Mouse (Mus musculus): Measurements from ENCODE around the gene Pnma1. TPM values are rescaled to one million over a fixed set of nuclear protein-coding genes. Genes with fewer than 3 reads are reported as not detected.

The Pnma1 gene
- polyA plus RNA-seq, 1 experiment from 2014 or later = 4.1 TPM

GRCm38 (mm10) chr12:84190151-84190820 is 42.0 kb upstream of the Pnma1 start:
- Histone ChIP-seq H3K9me3 (replicated peaks; ENCODE audit: control insufficient read depth, low read length) (no peaks in the 10 kb centered on the region; the same call in 1 of the 2 replicates), H3K27me3 (replicated peaks; ENCODE audit: control insufficient read depth, insufficient read depth, low read length) (no peaks in the 10 kb centered on the region), H3K4me3 (ENCODE audit: low read depth, low read length) (no peak overlapping the region), H3K4me2 (ENCODE audit: low read length) (peak overlapping the region; percentile 95; the same call in 1 of the 2 replicates), H3K27ac (ENCODE audit: low read depth, low read length) (no peak overlapping the region), H3K36me3 (ENCODE audit: control insufficient read depth, insufficient read depth, low read length) (no peaks in the 10 kb centered on the region), H3K9ac (ENCODE audit: low read length) (no peak overlapping the region), H3K4me1 (ENCODE audit: control insufficient read depth, insufficient read depth, low read length) (peaks cover 53% of the 10 kb centered on the region)
- WGBS = 64% methylated on average over 15 of the region's 15 CpGs
- DNase-seq (ENCODE audit: low spot score) (no peak), ATAC-seq (no peak)

- DNase-seq (ENCODE audit: low spot score) = no peak
- H3K9ac ChIP-seq (ENCODE audit: low read length) = 0 out of 2 replicates have a peak overlapping the region, but pooled peaks have one; percentile 32
These were observed 40.7 kb upstream of the Pnma1 start for GRCm38 (mm10) chr12:84188881-84189444.

GRCm38 (mm10) chr12:84187752-84188601 is 39.7 kb upstream of the Pnma1 start:
- peaks cover 60% of the 10 kb centered on the region for H3K4me1 ChIP-seq (ENCODE audit: control insufficient read depth, insufficient read depth, low read length)
- peak; percentile 8; the same call in 1 of the 2 replicates for ATAC-seq

More at GRCm38 (mm10) chr12:84188881-84189444, 40.7 kb upstream of the Pnma1 start:
- H3K27me3 ChIP-seq (replicated peaks; ENCODE audit: control insufficient read depth, insufficient read depth, low read length) = no peaks in the 10 kb centered on the region
- ATAC-seq = no peak
- no peaks in the 10 kb centered on the region; the same call in 1 of the 2 replicates for H3K9me3 ChIP-seq (replicated peaks; ENCODE audit: control insufficient read depth, low read length)
- no peaks in the 10 kb centered on the region for H3K36me3 ChIP-seq (ENCODE audit: control insufficient read depth, insufficient read depth, low read length)
- peaks cover 60% of the 10 kb centered on the region for H3K4me1 ChIP-seq (ENCODE audit: control insufficient read depth, insufficient read depth, low read length)
- no peak overlapping the region for H3K4me2 ChIP-seq (ENCODE audit: low read length)
- 70% methylated on average over 14 of the region's 14 CpGs for WGBS
- no peak overlapping the region for H3K4me3 ChIP-seq (ENCODE audit: low read depth, low read length)
- H3K27ac ChIP-seq (ENCODE audit: low read depth, low read length) = no peak overlapping the region; the same call in 1 of the 2 replicates

GRCm38 (mm10) chr12:84186950-84187349 is 38.7 kb upstream of the Pnma1 start:
- DNase-seq (ENCODE audit: low spot score) (peak; percentile 78), ATAC-seq (peak; percentile 45)
- no peaks in the 10 kb centered on the region; the same call in 1 of the 2 replicates for H3K9me3 ChIP-seq (replicated peaks; ENCODE audit: control insufficient read depth, low read length)
- no peak overlapping the region for H3K4me2 ChIP-seq (ENCODE audit: low read length)
- H3K27ac ChIP-seq (ENCODE audit: low read depth, low read length) = peak overlapping the region; percentile 58
- H3K36me3 ChIP-seq (ENCODE audit: control insufficient read depth, insufficient read depth, low read length) = no peaks in the 10 kb centered on the region
- H3K4me1 ChIP-seq (ENCODE audit: control insufficient read depth, insufficient read depth, low read length) = peaks cover 57% of the 10 kb centered on the region
- H3K27me3 ChIP-seq (replicated peaks; ENCODE audit: control insufficient read depth, insufficient read depth, low read length) = no peaks in the 10 kb centered on the region
- H3K4me3 ChIP-seq (ENCODE audit: low read depth, low read length) = no peak overlapping the region
- no peak overlapping the region for H3K9ac ChIP-seq (ENCODE audit: low read length)
- WGBS = 32% methylated on average over 5 of the region's 5 CpGs

More at GRCm38 (mm10) chr12:84187752-84188601, 39.7 kb upstream of the Pnma1 start:
- no peak overlapping the region for H3K4me2 ChIP-seq (ENCODE audit: low read length)
- WGBS = 70% methylated on average over 15 of the region's 15 CpGs
- H3K36me3 ChIP-seq (ENCODE audit: control insufficient read depth, insufficient read depth, low read length) = no peaks in the 10 kb centered on the region
- DNase-seq (ENCODE audit: low spot score) = peak; percentile 52
- H3K27me3 ChIP-seq (replicated peaks; ENCODE audit: control insufficient read depth, insufficient read depth, low read length) = no peaks in the 10 kb centered on the region
- peak overlapping the region; percentile 58 for H3K27ac ChIP-seq (ENCODE audit: low read depth, low read length)
- no peak overlapping the region for H3K4me3 ChIP-seq (ENCODE audit: low read depth, low read length)
- no peaks in the 10 kb centered on the region; the same call in 1 of the 2 replicates for H3K9me3 ChIP-seq (replicated peaks; ENCODE audit: control insufficient read depth, low read length)
- H3K9ac ChIP-seq (ENCODE audit: low read length) = no peak overlapping the region; the same call in 1 of the 2 replicates

- no peak overlapping the region for H3K9ac ChIP-seq (ENCODE audit: low read length)
- ATAC-seq (no peak), DNase-seq (ENCODE audit: low spot score) (peak; percentile 64)
- no peaks in the 10 kb centered on the region for H3K27me3 ChIP-seq (replicated peaks; ENCODE audit: control insufficient read depth, insufficient read depth, low read length)
- peaks cover 57% of the 10 kb centered on the region for H3K4me1 ChIP-seq (ENCODE audit: control insufficient read depth, insufficient read depth, low read length)
- no peak overlapping the region for H3K4me3 ChIP-seq (ENCODE audit: low read depth, low read length)
- WGBS = 39% methylated on average over 3 of the region's 3 CpGs
- H3K27ac ChIP-seq (ENCODE audit: low read depth, low read length) = peak overlapping the region; percentile 55
- H3K4me2 ChIP-seq (ENCODE audit: low read length) = no peak overlapping the region
- no peaks in the 10 kb centered on the region for H3K36me3 ChIP-seq (ENCODE audit: control insufficient read depth, insufficient read depth, low read length)
- H3K9me3 ChIP-seq (replicated peaks; ENCODE audit: control insufficient read depth, low read length) = no peaks in the 10 kb centered on the region; the same call in 1 of the 2 replicates
These were observed 38.2 kb upstream of the Pnma1 start for GRCm38 (mm10) chr12:84186536-84186935.

- Histone ChIP-seq H3K4me2 (ENCODE audit: low read length) (no peak overlapping the region), H3K4me3 (ENCODE audit: low read depth, low read length) (no peak overlapping the region), H3K27ac (ENCODE audit: low read depth, low read length) (no peak overlapping the region), H3K9ac (ENCODE audit: low read length) (no peak overlapping the region), H3K27me3 (replicated peaks; ENCODE audit: control insufficient read depth, insufficient read depth, low read length) (no peaks in the 10 kb centered on the region), H3K9me3 (replicated peaks; ENCODE audit: control insufficient read depth, low read length) (no peaks in the 10 kb centered on the region; the same call in 1 of the 2 replicates), H3K36me3 (ENCODE audit: control insufficient read depth, insufficient read depth, low read length) (no peaks in the 10 kb centered on the region), H3K4me1 (ENCODE audit: control insufficient read depth, insufficient read depth, low read length) (peaks cover 57% of the 10 kb centered on the region)
- WGBS = 52% methylated on average over 6 of the region's 6 CpGs
- ATAC-seq (no peak), DNase-seq (ENCODE audit: low spot score) (no peak)
These were observed 37.3 kb upstream of the Pnma1 start for GRCm38 (mm10) chr12:84185547-84185946.

- H3K9ac ChIP-seq (ENCODE audit: low read length) = no peak overlapping the region
- H3K4me2 ChIP-seq (ENCODE audit: low read length) = no peak overlapping the region
- no peak for ATAC-seq
- H3K9me3 ChIP-seq (replicated peaks; ENCODE audit: control insufficient read depth, low read length) = no peaks in the 10 kb centered on the region; the same call in 1 of the 2 replicates
- no peak for DNase-seq (ENCODE audit: low spot score)
- H3K27me3 ChIP-seq (replicated peaks; ENCODE audit: control insufficient read depth, insufficient read depth, low read length) = no peaks in the 10 kb centered on the region
- H3K27ac ChIP-seq (ENCODE audit: low read depth, low read length) = no peak overlapping the region; the same call in 1 of the 2 replicates
- no peak overlapping the region for H3K4me3 ChIP-seq (ENCODE audit: low read depth, low read length)
- 54% methylated on average over 5 of the region's 5 CpGs for WGBS
- peaks cover 57% of the 10 kb centered on the region for H3K4me1 ChIP-seq (ENCODE audit: control insufficient read depth, insufficient read depth, low read length)
- no peaks in the 10 kb centered on the region for H3K36me3 ChIP-seq (ENCODE audit: control insufficient read depth, insufficient read depth, low read length)
These were observed 36.7 kb upstream of the Pnma1 start for GRCm38 (mm10) chr12:84184979-84185378.

GRCm38 (mm10) chr12:84181999-84182398 is 33.7 kb upstream of the Pnma1 start:
- Histone ChIP-seq H3K36me3 (ENCODE audit: control insufficient read depth, insufficient read depth, low read length) (no peaks in the 10 kb centered on the region), H3K27me3 (replicated peaks; ENCODE audit: control insufficient read depth, insufficient read depth, low read length) (no peaks in the 10 kb centered on the region), H3K4me3 (ENCODE audit: low read depth, low read length) (no peak overlapping the region), H3K9me3 (replicated peaks; ENCODE audit: control insufficient read depth, low read length) (no peaks in the 10 kb centered on the region; the same call in 1 of the 2 replicates), H3K9ac (ENCODE audit: low read length) (no peak overlapping the region), H3K27ac (ENCODE audit: low read depth, low read length) (peak overlapping the region; percentile 74), H3K4me2 (ENCODE audit: low read length) (0 out of 2 replicates have a peak overlapping the region, but pooled peaks have one; percentile 22), H3K4me1 (ENCODE audit: control insufficient read depth, insufficient read depth, low read length) (peaks cover 51% of the 10 kb centered on the region)
- WGBS = 37% methylated on average over 6 of the region's 6 CpGs
- 0 out of 2 replicates have a peak, but pooled peaks have one; percentile 1 for ATAC-seq
- DNase-seq (ENCODE audit: low spot score) = peak; percentile 38

Measured in forebrain, embryonic 14.5 days (tissue).